Mouse (Mus musculus) megakaryocyte, adult 5-6 weeks (primary cell): ENCODE results near the gene Batf. TPM values are rescaled to one million over a fixed set of nuclear protein-coding genes. Genes with fewer than 3 reads are reported as not detected.
A peak's percentile ranks its signal among the peaks of the same experiment; 100 is the strongest.
"Not testable (repeated sequence)": the region's sequence is repeated elsewhere in the genome, so short reads cannot be mapped to it uniquely, and the experiment has no call there.

Experiments
- ATAC-seq: 2 replicates; pipeline ENCODE4 v1.8.0; 2016; ENCODE audit warnings: mild to moderate bottlenecking, inconsistent platforms; ENCODE audit not compliant: poor library complexity, severe bottlenecking
- total RNA-seq, 2 experiments: library from RNA; stranded (forward) in 1 of 2; stranded (reverse) in 1 of 2; fragments of 153-499, 151-499 nt in 1 of 2; fragments of 221-1000, 200-1000 nt in 1 of 2; gene quantifications; 2 replicates each; pipeline versions ENCODE4 v1.2.3 to v1.2.4; 2015 to 2017

Batf gene
- total RNA-seq (2015) = 10.6 and 11.5 TPM in 2 replicates
- total RNA-seq (2017) = 31.5 and 41.2 TPM in 2 replicates

- ATAC-seq = peak; percentile 74
Observed at GRCm38 (mm10) chr12:85686466-85687216, at the start of gene Batf. Batf (plus strand) TSS chr12:85686669.

- ATAC-seq = no peak
Observed at GRCm38 (mm10) chr12:85637932-85638331, 48.5 kb upstream of the Batf start.

GRCm38 (mm10) chr12:85638541-85639325, 47.7 kb upstream of the Batf start:
- no peak for ATAC-seq

GRCm38 (mm10) chr12:85639326-85640008, 47.0 kb upstream of the Batf start:
- no peak for ATAC-seq

GRCm38 (mm10) chr12:85640852-85641563, 45.5 kb upstream of the Batf start:
- no peak for ATAC-seq

GRCm38 (mm10) chr12:85641564-85641931, 44.9 kb upstream of the Batf start:
- no peak for ATAC-seq

- ATAC-seq = no peak
Observed at GRCm38 (mm10) chr12:85643735-85644134, 42.7 kb upstream of the Batf start.

- ATAC-seq = no peak; the same call in 1 of the 2 replicates
Observed at GRCm38 (mm10) chr12:85645664-85646063, 40.8 kb upstream of the Batf start.

GRCm38 (mm10) chr12:85647346-85647745, 39.1 kb upstream of the Batf start:
- peak; percentile 75 for ATAC-seq

- ATAC-seq = peak; percentile 85
Observed at GRCm38 (mm10) chr12:85647955-85648354, 38.5 kb upstream of the Batf start.

GRCm38 (mm10) chr12:85659319-85659718, 27.1 kb upstream of the Batf start:
- ATAC-seq = peak; percentile 88

- ATAC-seq = peak; percentile 25
Observed at GRCm38 (mm10) chr12:85660855-85661254, 25.6 kb upstream of the Batf start.

- not testable (repeated sequence) for ATAC-seq
Observed at GRCm38 (mm10) chr12:85662232-85662631, 24.2 kb upstream of the Batf start.

- peak; percentile 73 for ATAC-seq
Observed at GRCm38 (mm10) chr12:85662896-85663295, 23.6 kb upstream of the Batf start.

GRCm38 (mm10) chr12:85666112-85666511, 20.4 kb upstream of the Batf start:
- no peak for ATAC-seq

- no peak for ATAC-seq
Observed at GRCm38 (mm10) chr12:85667071-85667470, 19.4 kb upstream of the Batf start.

GRCm38 (mm10) chr12:85668696-85669095, 17.8 kb upstream of the Batf start:
- ATAC-seq = no peak

GRCm38 (mm10) chr12:85670080-85670479, 16.4 kb upstream of the Batf start:
- ATAC-seq = peak; percentile 51; the same call in 1 of the 2 replicates

GRCm38 (mm10) chr12:85673914-85674313, 12.6 kb upstream of the Batf start:
- ATAC-seq = no peak

GRCm38 (mm10) chr12:85679117-85679516, 7.4 kb upstream of the Batf start:
- no peak for ATAC-seq

GRCm38 (mm10) chr12:85679808-85680207, 6.7 kb upstream of the Batf start:
- ATAC-seq = no peak
